ENCODE assay signal across 10 mouse cellular contexts in the genomic region with DNA sequence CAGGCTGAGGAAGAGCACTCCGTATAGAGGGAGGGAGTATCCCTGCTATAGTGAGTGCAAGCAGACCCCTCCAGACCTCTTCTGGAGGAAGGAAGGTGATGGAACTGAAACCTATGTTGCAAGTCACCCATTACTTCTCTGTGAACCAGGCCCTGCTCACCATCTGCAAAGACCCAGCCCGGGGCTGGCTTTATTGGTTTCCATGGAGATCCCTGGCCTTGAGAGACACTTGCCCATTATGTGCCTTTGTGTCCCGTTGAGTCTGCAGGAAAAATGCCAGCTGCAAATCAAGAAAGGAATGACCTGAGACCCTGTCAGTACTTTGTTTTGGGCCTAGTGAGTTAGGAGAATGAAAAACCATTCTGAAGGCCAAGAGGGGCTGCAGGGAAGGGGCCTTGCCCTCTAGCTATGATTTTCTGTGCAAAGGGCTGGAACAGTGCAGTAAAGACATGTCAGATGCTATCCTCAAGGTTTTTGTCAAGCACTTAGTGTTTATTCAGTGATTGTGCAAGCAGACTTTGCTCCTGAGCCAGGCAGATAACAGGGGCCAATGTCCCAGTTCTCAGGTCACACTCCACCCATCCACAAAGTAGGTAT. TPM values are rescaled to one million over a fixed set of nuclear protein-coding genes. Genes with fewer than 3 reads are reported as not detected.
DNase-seq lines count a peak whose midpoint lies in the region; ATAC-seq and TF ChIP-seq lines count a peak whose summit lies in the region.
"Had no signal": no experiment of that assay in that cellular context is flagged by ENCODE, and none has a peak within 500 bp of the region (broad histone marks: within the 10 kb centered on the region; RNA-seq: fewer than 3 reads in every experiment).

No protein-coding gene starts in this region.

- WGBS in heart, embryonic 12.5 days, result 50% methylated on average over 3 of the region's 3 CpGs
- 5% methylated on average over 3 of the region's 3 CpGs for WGBS in hindbrain, embryonic 16.5 days
- WGBS in lung, adult 2 months, result 35% methylated on average over 3 of the region's 3 CpGs

- no peaks in the 10 kb centered on the region for H3K27me3 ChIP-seq in heart, embryonic 12.5 days (replicated peaks)
- H3K27me3 ChIP-seq in hindbrain, embryonic 16.5 days (replicated peaks; ENCODE audit: control insufficient read depth, insufficient read depth, low read length), result no peaks in the 10 kb centered on the region

- H3K4me2 ChIP-seq in heart, embryonic 12.5 days, result no peak overlapping the region
- H3K4me2 ChIP-seq in hindbrain, embryonic 16.5 days (ENCODE audit: low read length), result no peak overlapping the region

- H3K4me3 ChIP-seq in heart, embryonic 12.5 days, result no peak overlapping the region
- no peak overlapping the region for H3K4me3 ChIP-seq in hindbrain, embryonic 16.5 days (ENCODE audit: low read length)
- H3K4me3 ChIP-seq in lung, adult 2 months (replicated peaks; ENCODE audit: extremely low read depth, low read depth, low read length), result no peak overlapping the region
- H3K4me3 ChIP-seq: heart, adult 2 months had no signal

- no peak for TF ChIP-seq CTCF in lung, adult 2 months (IDR thresholded peaks at IDR 0.05; ENCODE audit: insufficient read depth, low read length)

- H3K27ac ChIP-seq in heart, embryonic 12.5 days (ENCODE audit: poor library complexity, severe bottlenecking), result no peak overlapping the region
- H3K27ac ChIP-seq in hindbrain, embryonic 16.5 days (ENCODE audit: low read depth, low read length), result peak overlapping the region; percentile 54; the same call in 1 of the 2 replicates
- H3K27ac ChIP-seq: heart, adult 2 months had no signal

- TF ChIP-seq POLR2A in lung, adult 2 months (IDR thresholded peaks at IDR 0.05; ENCODE audit: borderline replicate concordance, extremely low read depth, low read depth, low read length), result no peak

- no peaks in the 10 kb centered on the region for H3K9me3 ChIP-seq in heart, embryonic 12.5 days (replicated peaks)
- H3K9me3 ChIP-seq in hindbrain, embryonic 16.5 days (ENCODE audit: control insufficient read depth, low read length), result no peaks in the 10 kb centered on the region

- no peak for ATAC-seq in heart, embryonic 12.5 days (ENCODE audit: insufficient number of reproducible peaks, low FRiP score)
- ATAC-seq in hindbrain, embryonic 16.5 days, result peak; percentile 65

- no peaks in the 10 kb centered on the region for H3K36me3 ChIP-seq in heart, embryonic 12.5 days
- H3K36me3 ChIP-seq in hindbrain, embryonic 16.5 days (ENCODE audit: control insufficient read depth, insufficient read depth, low read length), result no peaks in the 10 kb centered on the region

- peaks cover 32% of the 10 kb centered on the region for H3K4me1 ChIP-seq in heart, embryonic 12.5 days (replicated peaks)
- H3K4me1 ChIP-seq in hindbrain, embryonic 16.5 days (ENCODE audit: control insufficient read depth, insufficient read depth, low read depth, low read length), result peaks cover 8% of the 10 kb centered on the region
- H3K4me1 ChIP-seq in lung, adult 2 months (ENCODE audit: control insufficient read depth, insufficient read depth, low read length), result no peaks in the 10 kb centered on the region

- no peak overlapping the region for H3K9ac ChIP-seq in heart, embryonic 12.5 days
- H3K9ac ChIP-seq in hindbrain, embryonic 16.5 days (ENCODE audit: low read depth, low read length), result no peak overlapping the region

- DNase-seq in heart, adult 11 months, result peak; percentile 80
- DNase-seq in brain, embryonic 18.5 days (ENCODE audit: low read depth, low spot score), result peak; percentile 34
- peak; percentile 49 for DNase-seq in neural tube, embryonic 10.5 days (ENCODE audit: extremely low spot score, low spot score)
- DNase-seq in gastrocnemius, postnatal 4 days (ENCODE audit: low spot score in 2 of 2), result no peak
- no peak for DNase-seq in kidney, postnatal 14 days
- DNase-seq in lung, adult 2 months, result no peak
- DNase-seq: lung, postnatal 10 days had no signal

RNA-seq across cellular contexts. Expression of a gene that starts 53.0 kb away (rescaled TPM):
- 50.7 and 54.9 TPM in 2 replicates for polyA plus RNA-seq in heart, embryonic 12.5 days (2016; fragmentation: Nextera tagmentation; extraction: Ambion mirVana)
- polyA plus RNA-seq in hindbrain, embryonic 16.5 days (2015; fragmentation: Nextera tagmentation; extraction: Ambion mirVana), result 95.2 and 106 TPM in 2 replicates
- 10 to 100 TPM in 1 of 2 experiments, 1 to 10 TPM in 1; 9.7 to 10.5 TPM for total RNA-seq in gastrocnemius, postnatal 4 days (2021)
- polyA plus RNA-seq in lung, adult 2 months (2012; rRNA removed), result 3.2 and 4.2 TPM in 2 replicates

Comparison
In these comparisons a context has a peak if more than half of its experiments do, and no peak if none do; other contexts are left out.
1. DNase-seq: peak in heart, adult 11 months (single experiment), brain, embryonic 18.5 days (single experiment) and neural tube, embryonic 10.5 days (single experiment); none in gastrocnemius, postnatal 4 days (0 of 2), kidney, postnatal 14 days (single experiment) and lung, adult 2 months (single experiment).